Mouse (Mus musculus) small intestine, adult 2 months (tissue): ENCODE data around the gene Bckdha. TPM values are rescaled to one million over a fixed set of nuclear protein-coding genes. Genes with fewer than 3 reads are reported as not detected.

Experiments
- H3K27ac ChIP-seq: fragments of 200-500 bp; 2 replicates; pipeline ENCODE4 v1.5.1; 2012; ENCODE audit warnings: low read depth, low read length, control low read depth, inconsistent platforms; ENCODE audit not compliant: insufficient read depth
- H3K27me3 ChIP-seq: fragments of 200-500 bp; 2 replicates; pipeline ENCODE4 v1.6.1; 2012; ENCODE audit warnings: mild to moderate bottlenecking, moderate library complexity, low read length, inconsistent platforms; ENCODE audit not compliant: control insufficient read depth, insufficient read depth
- H3K36me3 ChIP-seq: fragments of 200-500 bp; 2 replicates; pipeline ENCODE4 v1.6.1; 2012; ENCODE audit warnings: mild to moderate bottlenecking, low read length, control low read depth, inconsistent platforms; ENCODE audit not compliant: control insufficient read depth, insufficient read depth
- H3K4me1 ChIP-seq: fragments of 200-500 bp; 2 replicates; pipeline ENCODE4 v1.6.1; 2012; ENCODE audit warnings: low read length, inconsistent platforms, mixed read lengths; ENCODE audit not compliant: control insufficient read depth, insufficient read depth, insufficient read length
- H3K4me3 ChIP-seq: fragments of 200-500 bp; 2 replicates; pipeline ENCODE4 v1.5.1; 2012; ENCODE audit warnings: low read depth, mild to moderate bottlenecking, control low read depth, inconsistent platforms, low read length, moderate library complexity
- CTCF ChIP-seq: fragments of 200-500 bp; IDR thresholded peaks from 2 replicates; pipeline ENCODE4 v1.5.1; 2012; ENCODE audit warnings: low read depth, mild to moderate bottlenecking, control low read depth, inconsistent platforms, low read length, moderate library complexity, mixed read lengths; ENCODE audit not compliant: insufficient replicate concordance, insufficient read length; ENCODE audit errors: extremely low read depth
- POLR2A ChIP-seq: fragments of 200-500 bp; IDR thresholded peaks from 2 replicates; pipeline ENCODE4 v1.6.1; 2012; ENCODE audit warnings: low read depth, mild to moderate bottlenecking, control low read depth, inconsistent platforms, low read length, moderate library complexity
- WGBS: fragments of 180-500 bp; shearing (Covaris S2); methylation state at CpG from one replicate; pipeline ENCODE4 v1.1.7; 2018; 5-methylcytosine and 5-hydroxymethylcytosine counted together
- polyA plus RNA-seq: library from polyadenylated mRNA; depleted of rRNA; stranded (reverse); fragments of >200 nt; gene quantifications from 2 replicates; pipeline ENCODE4 v1.2.3, GENCODE M21; 2012

Bckdha gene
- polyA plus RNA-seq, 1 experiment, result 98.5 TPM

DNA sequence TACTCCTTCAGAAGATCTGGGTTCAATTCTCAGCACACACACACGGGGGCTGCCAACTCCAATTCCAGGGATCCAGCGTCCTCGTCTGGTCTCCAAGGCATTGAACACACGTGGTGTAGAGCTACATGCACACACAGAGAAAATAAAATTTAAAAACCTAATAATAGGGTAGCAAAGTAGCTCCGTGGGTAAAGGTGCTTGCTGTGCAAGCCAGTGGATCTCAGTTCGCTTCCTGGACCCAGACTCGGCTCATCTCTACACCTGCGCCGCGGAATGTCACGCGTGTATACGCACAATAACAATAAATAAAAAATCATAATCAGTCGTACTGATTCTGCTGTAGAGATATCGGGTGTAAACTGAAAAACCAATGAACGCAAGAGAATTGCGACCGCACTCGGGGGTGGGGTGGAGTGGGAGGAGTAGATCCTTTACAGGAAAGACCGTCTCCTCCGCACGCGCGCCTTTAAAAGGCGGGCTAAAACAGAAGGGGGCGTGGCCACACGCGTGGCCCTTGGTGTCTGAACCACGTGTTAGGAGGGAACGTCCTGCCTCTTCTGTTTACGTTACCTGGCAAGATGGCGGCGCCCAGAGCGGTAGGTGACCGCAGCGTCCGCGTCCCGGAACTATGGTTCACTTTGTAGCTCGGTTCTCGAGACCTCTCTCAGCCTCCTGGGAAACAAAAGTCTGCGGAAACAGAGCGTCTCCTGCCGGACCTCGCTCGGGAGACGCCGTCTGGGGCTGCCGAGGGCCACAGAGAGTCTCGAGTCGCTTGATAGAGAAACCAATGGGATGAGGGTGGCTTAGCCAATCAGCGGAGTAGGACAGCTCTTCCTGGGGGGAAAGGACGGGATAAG is 39.7 kb downstream of the Bckdha start, which contains the start of gene Dmac2:
TSS of gene Dmac2 (plus strand) at position 550 of the 857 bp plus-strand sequence.
- peak within 1 kb of the TSS; percentile 56 for H3K27ac ChIP-seq
- peaks cover 23% of the 10 kb centered on the region for H3K4me1 ChIP-seq
- TF ChIP-seq CTCF, result no peak
- TF ChIP-seq POLR2A, result peak; percentile 66; the same call in 1 of the 2 replicates
- H3K36me3 ChIP-seq, result peaks cover 24% of the 10 kb centered on the region
- peak within 1 kb of the TSS; percentile 83 for H3K4me3 ChIP-seq
- no peaks in the 10 kb centered on the region for H3K27me3 ChIP-seq
- WGBS, result 1% methylated on average over 53 of the region's 53 CpGs

DNA sequence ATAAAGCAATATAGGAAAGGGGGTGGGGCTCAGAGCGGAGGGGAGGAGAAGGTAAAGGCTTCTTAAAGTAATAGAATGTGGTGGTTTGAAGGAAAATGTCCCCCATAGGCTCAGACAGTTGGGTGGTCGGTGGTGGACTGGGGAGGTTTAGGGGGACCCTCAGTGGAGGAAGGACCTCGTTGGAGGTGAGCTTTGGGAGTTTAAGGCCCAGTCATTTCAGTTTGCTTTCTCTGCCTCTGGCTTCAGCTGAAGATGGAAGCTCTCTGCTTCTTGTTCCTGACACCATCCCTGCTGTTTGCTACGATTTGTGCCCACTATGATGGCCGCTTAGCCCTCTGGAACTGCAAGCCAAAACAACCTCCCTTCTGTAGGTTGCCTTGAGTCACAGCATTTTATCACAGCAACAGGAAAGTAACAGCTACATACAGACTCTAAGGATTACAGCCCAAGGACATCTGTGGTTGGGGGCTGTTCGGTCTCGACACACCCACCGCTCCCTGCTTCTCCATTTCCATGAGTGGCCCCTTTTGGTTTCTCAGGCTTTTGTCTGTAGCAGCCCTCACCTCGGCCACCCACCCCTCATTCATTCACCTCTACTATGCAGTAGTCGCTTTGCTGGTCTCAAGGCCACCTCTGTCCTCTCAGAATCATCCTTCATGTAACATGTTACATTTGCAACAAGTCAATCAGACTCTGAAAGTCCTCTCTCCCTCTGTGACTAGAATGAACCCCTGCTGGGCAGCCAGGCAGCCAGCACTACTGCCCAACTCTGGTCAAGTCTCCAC is 41.2 kb downstream of the Bckdha start:
- 76% methylated on average over 10 of the region's 10 CpGs for WGBS
- Histone ChIP-seq H3K36me3 (peaks cover 18% of the 10 kb centered on the region), H3K4me3 (no peak overlapping the region), H3K4me1 (peaks cover 23% of the 10 kb centered on the region), H3K27me3 (no peaks in the 10 kb centered on the region), H3K27ac (no peak overlapping the region)
- TF ChIP-seq POLR2A (no peak), CTCF (no peak)

DNA sequence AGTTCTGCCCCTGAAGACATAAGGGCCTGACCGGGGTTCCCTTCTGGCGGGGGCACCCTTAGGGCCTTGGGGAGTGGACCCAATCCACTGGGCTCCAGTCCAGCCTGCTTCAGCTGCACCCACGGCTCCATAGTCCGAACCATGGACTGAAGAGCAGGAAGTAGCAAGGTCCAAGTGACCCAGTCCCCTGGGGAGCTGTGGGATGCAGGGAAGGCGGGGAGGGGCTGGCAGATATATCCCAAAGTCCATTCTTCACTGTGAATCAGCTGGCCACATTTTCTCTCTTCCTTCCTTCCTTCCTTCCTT is 43.1 kb downstream of the Bckdha start, which contains the start of gene Erich4:
TSS of gene Erich4 (minus strand) at position 187 of the 306 bp plus-strand sequence.
- WGBS, result 23% methylated on average over 5 of the region's 5 CpGs
- Histone ChIP-seq H3K27ac (peak within 1 kb of the TSS; percentile 98), H3K4me3 (peak within 1 kb of the TSS; percentile 69), H3K36me3 (no peaks in the 10 kb centered on the region), H3K4me1 (peaks cover 25% of the 10 kb centered on the region), H3K27me3 (no peaks in the 10 kb centered on the region)
- TF ChIP-seq CTCF, result no peak
- TF ChIP-seq POLR2A, result peak; percentile 64; the same call in 1 of the 2 replicates

DNA sequence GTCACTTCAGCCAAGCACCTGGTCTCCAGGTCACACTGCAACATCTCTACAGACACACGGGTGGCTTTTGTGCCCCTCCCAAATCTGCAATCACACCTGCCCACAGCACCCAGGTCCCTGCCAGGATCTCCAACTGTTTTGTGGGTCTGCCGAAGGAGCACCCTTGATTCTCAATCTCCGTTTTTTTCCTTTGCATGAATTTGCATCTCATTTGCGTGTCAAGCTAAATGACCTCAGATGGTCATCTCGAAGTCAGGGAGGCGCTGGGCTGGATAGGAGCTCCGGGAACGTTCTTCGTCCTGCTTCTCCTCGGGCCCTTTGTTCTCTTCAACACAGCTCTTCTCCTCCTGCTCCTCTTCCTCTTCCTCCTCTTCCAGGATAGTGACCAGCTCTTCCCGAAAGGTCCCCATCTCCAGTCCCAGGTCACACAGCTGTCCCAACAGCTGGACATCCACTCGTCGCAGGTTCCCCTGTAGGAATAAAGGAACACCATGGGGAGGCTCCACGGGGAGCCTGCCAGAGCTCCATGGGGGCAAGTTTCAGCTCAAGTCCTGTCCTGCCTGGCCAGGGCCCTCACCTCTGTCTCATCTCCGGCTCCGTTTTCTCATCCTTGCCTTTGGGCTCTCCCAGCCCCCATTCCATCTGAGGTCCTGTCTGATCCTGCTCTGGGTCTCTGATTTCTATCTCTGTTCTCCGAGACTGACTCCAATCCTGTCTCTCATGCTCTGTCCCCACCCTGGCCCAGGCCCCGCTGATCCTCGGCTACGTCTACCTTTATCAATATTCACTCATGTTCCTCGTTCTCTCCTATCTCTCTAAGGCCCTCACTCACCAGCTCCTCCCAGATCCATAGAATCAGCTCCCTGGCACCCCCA is 43.7 kb downstream of the Bckdha start:
- H3K27me3 ChIP-seq, result no peaks in the 10 kb centered on the region
- peak overlapping the region; percentile 98 for H3K27ac ChIP-seq
- no peaks in the 10 kb centered on the region for H3K36me3 ChIP-seq
- peaks cover 27% of the 10 kb centered on the region for H3K4me1 ChIP-seq
- 50% methylated on average over 21 of the region's 21 CpGs for WGBS
- peak overlapping the region; percentile 69 for H3K4me3 ChIP-seq
- no peak for TF ChIP-seq CTCF
- peak; percentile 28; the same call in 1 of the 2 replicates for TF ChIP-seq POLR2A

DNA sequence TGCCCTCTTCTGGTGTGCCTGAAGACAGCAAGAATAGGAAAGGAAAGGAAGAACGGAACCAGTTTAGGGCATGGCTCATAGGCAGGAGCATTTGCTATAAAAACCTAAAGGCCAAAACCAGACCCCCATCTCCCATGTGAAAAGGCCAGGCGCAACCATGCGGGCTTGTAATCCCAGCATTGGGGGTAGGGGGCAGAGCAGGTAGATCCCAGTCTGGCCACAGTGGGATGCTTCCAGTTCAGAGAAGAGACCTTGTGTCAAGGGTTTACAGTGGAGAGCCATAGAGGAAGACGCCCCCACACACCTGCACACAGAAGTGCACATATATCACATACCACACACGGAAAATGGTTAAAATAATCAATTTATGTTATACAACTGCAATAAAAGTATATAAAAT is 44.7 kb downstream of the Bckdha start:
- WGBS, result 88% methylated on average over 5 of the region's 5 CpGs
- Histone ChIP-seq H3K36me3 (no peaks in the 10 kb centered on the region), H3K27ac (no peak overlapping the region), H3K4me1 (peaks cover 29% of the 10 kb centered on the region), H3K27me3 (no peaks in the 10 kb centered on the region), H3K4me3 (peak overlapping the region; percentile 51)
- TF ChIP-seq CTCF, result no peak
- TF ChIP-seq POLR2A, result no peak

DNA sequence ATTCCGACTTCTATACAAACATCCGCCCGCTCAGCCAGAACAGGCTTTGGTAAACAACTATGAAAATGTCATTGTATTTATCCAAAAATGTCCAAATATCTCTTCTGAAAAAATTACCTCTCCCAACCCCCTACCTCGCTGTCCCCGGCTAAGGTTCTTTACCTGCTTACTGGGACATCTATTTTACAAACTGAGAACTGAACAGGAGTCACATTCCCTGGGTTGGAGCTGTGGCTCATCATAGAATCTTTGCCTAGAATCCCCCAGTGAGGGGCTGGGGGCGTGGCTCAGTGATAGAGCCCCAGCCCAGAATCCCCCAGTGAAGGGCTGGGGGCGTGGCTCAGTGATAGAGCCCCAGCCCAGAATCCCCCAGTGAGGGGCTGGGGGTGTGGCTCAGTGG is 47.3 kb downstream of the Bckdha start:
- 41% methylated on average over 7 of the region's 7 CpGs for WGBS
- H3K27ac ChIP-seq, result no peak overlapping the region
- H3K4me3 ChIP-seq, result no peak overlapping the region
- H3K27me3 ChIP-seq, result no peaks in the 10 kb centered on the region
- H3K4me1 ChIP-seq, result peaks cover 21% of the 10 kb centered on the region
- TF ChIP-seq CTCF, result no peak
- no peak for TF ChIP-seq POLR2A
- H3K36me3 ChIP-seq, result no peaks in the 10 kb centered on the region
